Mouse (Mus musculus): Measurements from ENCODE around the gene Hmga1. TPM values are rescaled to one million over a fixed set of nuclear protein-coding genes. Genes with fewer than 3 reads are reported as not detected.

The Hmga1 gene
- 88.7 and 117 TPM in 2 replicates for total RNA-seq (2012; rRNA removed)
- total RNA-seq (2014; rRNA removed): 42.8 and 43.8 TPM in 2 replicates
- polyA plus RNA-seq (2012; ENCODE audit: insufficient read length, low read depth): 83.7 and 125 TPM in 2 replicates

DNA sequence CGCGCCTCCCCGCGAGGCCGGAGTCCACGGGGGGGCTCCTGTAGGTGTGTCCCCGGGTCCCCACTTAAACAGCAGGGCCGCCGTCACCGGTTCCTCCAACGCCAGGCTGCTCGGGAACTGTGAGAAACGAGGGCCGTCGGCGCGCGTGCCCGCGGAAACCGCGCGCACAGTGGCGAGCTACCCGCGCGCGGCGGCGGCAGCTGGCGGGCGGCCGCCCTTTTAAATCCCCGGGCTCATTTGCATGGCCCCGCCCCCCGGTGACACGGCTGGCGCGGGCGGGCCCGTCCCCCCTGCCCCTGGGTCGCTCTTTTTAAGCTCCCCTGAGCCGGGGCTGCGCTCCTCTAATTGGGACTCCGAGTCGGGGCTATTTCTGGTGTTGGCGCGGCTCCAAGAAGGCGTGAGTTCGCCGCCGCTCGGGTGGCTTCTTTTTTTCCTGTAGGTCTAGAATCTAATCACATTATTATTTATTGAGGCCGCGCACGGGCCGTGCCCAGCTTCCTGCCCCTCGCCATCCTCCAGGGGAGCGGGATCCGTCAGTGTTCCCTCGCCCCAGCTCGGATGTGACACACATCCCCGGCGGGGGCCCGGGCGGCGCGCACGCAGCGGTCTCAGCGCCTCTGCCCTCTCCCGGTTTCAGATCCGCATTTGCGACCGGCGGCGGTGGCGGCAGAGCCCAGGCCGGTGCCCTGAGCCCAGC, at the start of gene Hmga1:
Gene Hmga1 (plus strand): TSS at position 183 of the 697 bp plus-strand sequence.
- Histone ChIP-seq H3K4me2 (ENCODE audit: insufficient read depth, low read depth, poor library complexity, severe bottlenecking) (peak within 1 kb of the TSS; percentile 76), H3K4me1 (ENCODE audit: control insufficient read depth in 1 of 2, insufficient read depth in 2 of 2) (peaks cover 16 to 42% of the 10 kb centered on the region in 2 experiments), H3K79me2 (replicated peaks; ENCODE audit: control insufficient read depth, extremely low read depth, insufficient read depth, poor library complexity, severe bottlenecking) (peaks cover 46% of the 10 kb centered on the region), H3K36me3 (replicated peaks in 1 of 2; ENCODE audit: control insufficient read depth in 1 of 2, insufficient read depth in 1 of 2, low read length in 1 of 2) (peaks cover 3 to 15% of the 10 kb centered on the region in 2 experiments), H3K4me3 (replicated peaks in 1 of 3; ENCODE audit: low read depth in 2 of 3, low read length in 2 of 3, poor library complexity in 1 of 3) (peak within 1 kb of the TSS; percentile 65 to 89 (median 78)), H3K9ac (ENCODE audit: insufficient read depth, low read depth) (peak within 1 kb of the TSS; percentile 99), H3K9me3 (replicated peaks; ENCODE audit: low read length) (peaks cover 8% of the 10 kb centered on the region), H3K27me3 (replicated peaks) (peaks cover 16% of the 10 kb centered on the region), H3K27ac (ENCODE audit: insufficient read depth, low read depth) (peak within 1 kb of the TSS; percentile 94)
- in situ Hi-C loops (cut with MboI; ENCODE audit: low pct_ligation_motif_present, low pct_unique_long_range_greater_than_20kb, low sequenced_read_pairs): no loop called here
- TF ChIP-seq EP300 (IDR thresholded peaks at IDR 0.05; ENCODE audit: low read length) (peak; percentile 30; the same call in 1 of the 2 replicates), SMC3 (IDR thresholded peaks at IDR 0.05; ENCODE audit: low read depth, low read length) (no peak), RCOR1 (conservative IDR thresholded peaks at IDR 0.05; ENCODE audit: low read depth, low read length) (no peak; the same call in none of the 2 replicates), ELF1 (IDR thresholded peaks at IDR 0.05; ENCODE audit: low read depth, low read length) (no peak), JUND (conservative IDR thresholded peaks at IDR 0.05; ENCODE audit: low read depth, low read length) (no peak), NRF1 (IDR thresholded peaks at IDR 0.05; ENCODE audit: low read depth, low read length) (peak; percentile 28; the same call in 1 of the 2 replicates), NELFE (IDR thresholded peaks at IDR 0.05; ENCODE audit: low read depth, low read length) (peak; percentile 89), TBP (conservative IDR thresholded peaks at IDR 0.05; ENCODE audit: low read depth, low read length) (peak; percentile 88), USF1 (IDR thresholded peaks at IDR 0.05; ENCODE audit: low read depth, low read length) (no peak), RAD21 (IDR thresholded peaks at IDR 0.05; ENCODE audit: low read depth, low read length) (no peak), ZKSCAN1 (IDR thresholded peaks at IDR 0.05; ENCODE audit: borderline replicate concordance, low read depth, low read length) (no peak), MAFK (IDR thresholded peaks at IDR 0.05; ENCODE audit: insufficient replicate concordance, low read length) (no peak), HCFC1 (IDR thresholded peaks at IDR 0.05; ENCODE audit: low read depth, low read length) (peak; percentile 51; the same call in 1 of the 2 replicates), USF2 (conservative IDR thresholded peaks at IDR 0.05; ENCODE audit: low read depth, low read length) (no peak), GABPA (IDR thresholded peaks at IDR 0.05; ENCODE audit: insufficient replicate concordance, low read depth, low read length) (no peak), ZNF384 (IDR thresholded peaks at IDR 0.05; ENCODE audit: low read depth, low read length) (no peak), MYC (IDR thresholded peaks at IDR 0.05; ENCODE audit: low read depth, low read length) (no peak), MAZ (IDR thresholded peaks at IDR 0.05; ENCODE audit: low read depth, low read length) (peak; percentile 84), MXI1 (IDR thresholded peaks at IDR 0.05; ENCODE audit: low read depth, low read length) (peak; percentile 46; the same call in 1 of the 2 replicates), CTCF (conservative IDR thresholded peaks at IDR 0.05 in 1 of 2, IDR thresholded peaks at IDR 0.05 in 1 of 2; ENCODE audit: low read depth in 2 of 2, low read length in 2 of 2) (no peak), IRF4 (IDR thresholded peaks at IDR 0.05; ENCODE audit: low read depth, low read length) (peak; percentile 97), POLR2A (IDR thresholded peaks at IDR 0.05; ENCODE audit: low read depth, low read length) (peak; percentile 99), MEF2A (IDR thresholded peaks at IDR 0.05; ENCODE audit: borderline replicate concordance, low read depth, low read length) (no peak), TCF12 (IDR thresholded peaks at IDR 0.05; ENCODE audit: low read depth, low read length) (peak; percentile 79; the same call in 1 of the 2 replicates), CHD2 (IDR thresholded peaks at IDR 0.05; ENCODE audit: low read length) (no peak), ETS1 (conservative IDR thresholded peaks at IDR 0.05; ENCODE audit: low read depth, low read length) (peak; percentile 37; the same call in 1 of the 2 replicates), JUN (IDR thresholded peaks at IDR 0.05; ENCODE audit: insufficient read depth, low read depth, low read length) (no peak), PAX5 (IDR thresholded peaks at IDR 0.05; ENCODE audit: low read length) (no peak), ZMIZ1 (IDR thresholded peaks at IDR 0.05; ENCODE audit: low read depth, low read length) (peak; percentile 97), KAT2A (IDR thresholded peaks at IDR 0.05; ENCODE audit: insufficient replicate concordance, low read length) (no peak), MAX (IDR thresholded peaks at IDR 0.05; ENCODE audit: low read length) (peak; percentile 43; the same call in 1 of the 2 replicates), ZC3H11A (IDR thresholded peaks at IDR 0.05; ENCODE audit: low read depth, low read length) (no peak), SIN3A (IDR thresholded peaks at IDR 0.05; ENCODE audit: low read length) (peak; percentile 53; the same call in 1 of the 2 replicates), POLR2AphosphoS2 (IDR thresholded peaks at IDR 0.05; ENCODE audit: low read depth, low read length) (peak; percentile 86; the same call in 1 of the 2 replicates), CHD1 (IDR thresholded peaks at IDR 0.05; ENCODE audit: low read depth, low read length) (peak; percentile 75; the same call in 1 of the 2 replicates), E2F4 (IDR thresholded peaks at IDR 0.05; ENCODE audit: insufficient replicate concordance, low read depth, low read length) (no peak), BHLHE40 (IDR thresholded peaks at IDR 0.05; ENCODE audit: low read depth, low read length) (peak; percentile 72), UBTF (IDR thresholded peaks at IDR 0.05; ENCODE audit: low read depth, low read length) (peak; percentile 96)
- dilution Hi-C loops (cut with MboI; ENCODE audit: extremely low pct_ligation_motif_present, extremely low pct_unique_long_range_greater_than_20kb, low sequenced_read_pairs): no loop called here
- peak; percentile 88 for DNase-seq (ENCODE audit: extremely low read depth)
